Mouse (Mus musculus): ENCODE data around the gene Plod3.
A peak's percentile ranks its signal among the peaks of the same experiment; 100 is the strongest.

DNA sequence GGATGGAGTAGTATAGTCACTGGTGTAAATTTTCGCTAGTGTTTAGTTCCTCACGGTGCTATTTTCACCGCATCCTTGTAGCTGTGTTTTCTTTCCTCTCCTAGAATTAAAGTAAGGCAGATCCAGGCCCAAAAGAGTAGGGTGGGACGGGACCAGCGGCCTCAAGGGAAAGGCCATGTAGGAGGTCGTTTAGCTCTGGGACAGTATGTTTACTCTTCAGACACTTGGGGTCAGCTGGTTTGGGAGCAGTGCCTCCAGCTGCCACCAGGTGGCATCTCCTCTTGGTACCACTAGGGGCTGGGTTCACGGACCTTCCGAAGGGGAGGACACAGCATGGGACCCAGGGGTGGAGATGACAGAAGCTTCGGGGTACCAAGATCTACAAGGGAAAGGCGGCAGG, 24.3 kb upstream of the Plod3 start:
- TF ChIP-seq CTCF (IDR thresholded peaks at IDR 0.05; ENCODE audit: low read depth, low read length) (peak; percentile 96), POLR2A (IDR thresholded peaks at IDR 0.05; ENCODE audit: extremely low read depth, insufficient read depth, low read length) (no peak)

All from liver, adult 2 months (tissue).